Mouse (Mus musculus): ENCODE data around the gene Lgals3bp. TPM values are rescaled to one million over a fixed set of nuclear protein-coding genes. Genes with fewer than 3 reads are reported as not detected.

Gene Lgals3bp
- total RNA-seq, 2 experiments from 2014 or later, result 20.2 to 24.4 TPM

- peak; percentile 44 for DNase-seq
Observed at GRCm38 (mm10) chr11:118362501-118362900, 39.4 kb downstream of the Lgals3bp start.

GRCm38 (mm10) chr11:118360907-118361341, 41.0 kb downstream of the Lgals3bp start:
- DNase-seq, result peak; percentile 64

- DNase-seq, result peak; percentile 23
Observed at GRCm38 (mm10) chr11:118360491-118360890, 41.4 kb downstream of the Lgals3bp start.

GRCm38 (mm10) chr11:118355640-118356039, 46.3 kb downstream of the Lgals3bp start, which contains the start of gene Timp2:
Gene Timp2 (minus strand): TSS chr11:118355740.
- DNase-seq, result no peak

GRCm38 (mm10) chr11:118355205-118355604, 46.7 kb downstream of the Lgals3bp start:
- peak; percentile 95 for DNase-seq

GRCm38 (mm10) chr11:118354636-118355191, 47.2 kb downstream of the Lgals3bp start:
- DNase-seq, result peak; percentile 76

- DNase-seq, result no peak
Observed at GRCm38 (mm10) chr11:118349494-118349893, 52.4 kb downstream of the Lgals3bp start.

- peak; percentile 75 for DNase-seq
Observed at GRCm38 (mm10) chr11:118348877-118349276, 53.0 kb downstream of the Lgals3bp start.

GRCm38 (mm10) chr11:118348419-118348818, 53.5 kb downstream of the Lgals3bp start:
- DNase-seq, result no peak

- no peak for DNase-seq
Observed at GRCm38 (mm10) chr11:118347911-118348310, 54.0 kb downstream of the Lgals3bp start.

GRCm38 (mm10) chr11:118347391-118347790, 54.5 kb downstream of the Lgals3bp start:
- no peak for DNase-seq

GRCm38 (mm10) chr11:118346395-118347096, 55.3 kb downstream of the Lgals3bp start:
- no peak for DNase-seq

- DNase-seq, result peak; percentile 75
Observed at GRCm38 (mm10) chr11:118345693-118346092, 56.2 kb downstream of the Lgals3bp start.

- no peak for DNase-seq
Observed at GRCm38 (mm10) chr11:118343629-118344028, 58.3 kb downstream of the Lgals3bp start.

Other genes starting within 250 kb of the Lgals3bp start
- 10 to 100 TPM; 38.3 to 39.1 TPM for gene Cyth1, start 153.5 kb downstream of the Lgals3bp start, total RNA-seq (2021)
- gene Usp36, start 111.8 kb downstream of the Lgals3bp start, total RNA-seq (2021), result 10 to 100 TPM; 15.5 to 18.7 TPM
- 1 to 10 TPM; 1.9 to 2.5 TPM for gene Cep295nl, start 59.6 kb downstream of the Lgals3bp start, total RNA-seq (2021)
- gene Timp2, start 46.4 kb downstream of the Lgals3bp start, total RNA-seq (2021), result 100 to 1,000 TPM; 206 to 223 TPM
- gene Cant1, start 17.0 kb upstream of the Lgals3bp start, total RNA-seq (2021), result 10 to 100 TPM; 19.6 to 20.2 TPM
- 10 to 100 TPM; 21.2 to 25.1 TPM for gene C1qtnf1, start 26.1 kb upstream of the Lgals3bp start, total RNA-seq (2021)
- 1 to 10 TPM; 4.0 to 5.8 TPM for gene Engase, start 74.7 kb upstream of the Lgals3bp start, total RNA-seq (2021)